Mouse (Mus musculus) C2C12 (cell line): ENCODE data around the gene Luzp1.

Experiments
- CTCF ChIP-seq: IDR thresholded peaks from one replicate; pipeline ENCODE4 v1.5.1; 2011; ENCODE audit not compliant: control insufficient read depth, insufficient read depth, insufficient read length
- MAX ChIP-seq: IDR thresholded peaks from one replicate; pipeline ENCODE4 v1.6.1; 2011; ENCODE audit warnings: mild to moderate bottlenecking, control low read depth
- MYOD1 ChIP-seq: IDR thresholded peaks from one replicate; pipeline ENCODE4 v1.6.1; 2011; ENCODE audit warnings: low read depth; ENCODE audit not compliant: control insufficient read depth, insufficient read length
- USF1 ChIP-seq: IDR thresholded peaks from one replicate; pipeline ENCODE4 v1.6.1; 2011; ENCODE audit warnings: low read depth, mild to moderate bottlenecking, control low read depth, moderate library complexity

- no peak for TF ChIP-seq USF1
- no peak for TF ChIP-seq CTCF
- TF ChIP-seq MAX, result no peak
- TF ChIP-seq MYOD1, result no peak
These were observed 38.2 kb upstream of the Luzp1 start for GRCm38 (mm10) chr4:136431376-136431693.
